Mouse (Mus musculus) right cerebral cortex, postnatal 25 days (tissue): Measurements from ENCODE around the gene Naa40.

ENCODE experiments used
- DNase-seq: peaks from one replicate; pipeline ENCODE4 v3.0.0; 2022

Gene Naa40

GRCm38 (mm10) chr19:7240782-7241690 is at the start of gene Naa40:
Gene Naa40 (minus strand): TSS chr19:7241183.
- peak; percentile 94 for DNase-seq

GRCm38 (mm10) chr19:7289767-7290166 is 48.8 kb upstream of the Naa40 start:
- DNase-seq: no peak

DNA sequence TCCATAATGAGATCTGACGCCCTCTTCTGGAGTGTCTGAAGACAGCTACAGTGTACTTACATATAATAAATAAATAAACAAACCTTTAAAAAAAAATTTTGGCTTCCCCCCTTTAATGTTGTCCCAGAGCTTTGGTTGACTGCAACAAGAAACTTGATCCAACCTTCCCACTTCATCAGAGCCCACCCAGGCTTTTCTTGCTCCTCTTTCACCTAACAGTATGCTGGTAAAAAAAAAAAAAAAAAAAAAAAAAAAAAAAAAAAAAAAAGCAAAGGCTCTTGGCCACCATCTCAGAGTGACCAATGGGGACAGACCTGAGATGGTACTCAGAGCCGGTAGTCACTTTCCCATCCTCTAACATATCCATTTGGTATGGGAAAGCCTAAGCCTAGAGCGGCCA is 47.3 kb upstream of the Naa40 start:
- no peak for DNase-seq

DNA sequence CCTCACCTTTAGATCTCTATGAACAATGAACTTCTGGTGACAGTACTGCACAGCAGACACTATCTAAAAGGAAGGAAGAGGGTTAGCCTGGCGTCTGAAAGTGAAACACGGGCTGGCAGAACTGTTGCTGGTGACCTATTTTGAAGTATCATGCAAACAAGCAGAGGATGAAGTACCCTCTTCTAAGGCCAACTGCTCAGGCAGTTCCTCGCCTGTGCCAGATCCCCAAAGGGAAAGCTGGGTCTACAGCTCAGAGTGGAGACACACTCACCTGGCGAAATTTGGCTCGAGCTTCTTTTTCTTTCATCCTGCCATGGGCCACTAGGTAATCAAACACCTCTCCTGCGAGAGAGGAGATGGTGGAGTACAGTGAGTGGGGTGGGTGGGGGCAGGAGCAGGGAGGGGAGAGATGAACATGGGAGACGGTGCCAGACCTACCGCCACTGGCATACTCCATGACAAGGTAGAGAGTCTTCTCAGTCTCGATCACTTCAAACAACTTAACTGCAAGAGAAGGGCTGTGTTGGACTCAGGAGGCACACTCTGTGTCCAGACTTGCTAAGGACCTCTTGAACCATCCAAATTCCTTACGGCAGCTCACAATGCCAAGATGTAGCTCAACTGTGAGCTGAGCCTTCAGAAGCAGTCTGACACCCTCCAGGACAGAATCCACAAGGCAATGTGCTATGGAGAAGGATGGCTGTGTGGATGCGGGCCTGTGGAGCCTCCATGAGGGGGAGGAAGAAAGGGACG is 45.8 kb upstream of the Naa40 start:
- DNase-seq: no peak

DNA sequence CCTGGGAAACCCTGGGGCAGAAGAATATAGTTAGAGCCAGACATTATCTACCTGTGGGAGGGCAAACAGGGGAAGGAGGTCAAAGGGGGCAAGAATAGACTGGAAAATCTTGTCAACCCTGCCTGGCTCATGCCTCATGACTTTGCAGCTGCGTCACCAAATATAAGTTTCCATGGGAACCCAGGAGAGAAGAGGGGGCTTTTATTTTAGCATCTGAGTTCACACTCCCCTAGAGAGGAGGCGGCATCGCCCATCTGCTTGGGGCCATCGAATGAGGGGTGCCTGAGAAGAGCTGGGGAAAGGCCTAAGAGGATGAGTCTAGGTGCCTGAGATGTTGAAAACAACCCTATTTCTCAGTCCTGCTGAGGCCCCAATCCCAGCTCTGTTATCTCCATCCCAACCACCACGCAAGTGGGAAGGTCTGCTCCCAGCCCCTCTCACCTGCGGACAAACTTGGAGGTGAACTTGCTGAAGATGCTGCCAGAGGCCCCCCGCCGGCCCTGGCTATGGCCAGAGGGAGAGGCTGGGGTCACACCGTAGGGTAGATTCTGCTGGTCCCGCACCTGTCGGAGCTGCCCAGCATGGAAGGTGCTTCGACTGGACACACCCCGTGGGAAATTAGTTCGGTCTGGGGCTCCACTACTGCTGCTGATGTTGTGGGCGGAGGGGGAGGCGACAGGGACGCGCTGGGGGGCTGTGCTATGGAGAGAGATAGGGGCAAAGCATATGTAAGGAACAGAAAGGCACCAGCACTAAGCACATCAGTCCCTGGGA is 39.8 kb upstream of the Naa40 start:
- DNase-seq: peak; percentile 83

GRCm38 (mm10) chr19:7279114-7279513 is 38.1 kb upstream of the Naa40 start:
- peak; percentile 23 for DNase-seq

DNA sequence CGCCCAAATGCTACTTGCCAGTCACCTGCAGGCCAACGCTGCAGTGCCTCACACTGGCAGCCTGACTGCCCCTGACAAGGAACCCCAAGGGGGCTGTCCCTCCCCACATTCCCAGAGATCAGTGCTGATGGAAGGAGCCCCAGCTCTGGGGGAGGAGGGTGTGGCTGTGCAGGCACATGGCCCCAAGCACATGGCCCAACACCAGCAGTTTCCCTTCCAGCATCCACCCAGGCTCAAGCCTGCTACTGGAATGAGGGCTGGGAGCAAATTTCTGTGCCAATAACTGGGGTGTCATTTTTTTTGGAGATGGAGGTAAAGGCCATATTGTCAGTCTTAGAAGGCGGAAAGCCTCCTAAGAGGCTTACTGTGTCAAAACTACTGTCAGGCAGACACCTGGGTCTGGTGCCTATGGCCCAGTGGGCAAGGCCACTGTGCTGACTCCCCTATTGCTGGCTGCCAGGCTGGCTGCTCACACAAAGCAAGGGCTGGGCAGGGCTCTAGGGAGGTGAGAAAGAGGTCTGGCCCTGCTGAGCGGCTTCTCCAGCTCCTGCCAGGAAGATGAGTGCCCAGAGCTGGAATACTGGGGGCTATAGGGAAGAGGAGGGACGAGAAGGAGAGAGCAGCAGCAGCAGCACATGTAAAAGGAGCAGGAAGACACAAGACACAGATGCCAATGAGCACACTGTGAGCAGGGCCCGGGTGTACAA is 37.4 kb upstream of the Naa40 start:
- DNase-seq: peak; percentile 17

DNA sequence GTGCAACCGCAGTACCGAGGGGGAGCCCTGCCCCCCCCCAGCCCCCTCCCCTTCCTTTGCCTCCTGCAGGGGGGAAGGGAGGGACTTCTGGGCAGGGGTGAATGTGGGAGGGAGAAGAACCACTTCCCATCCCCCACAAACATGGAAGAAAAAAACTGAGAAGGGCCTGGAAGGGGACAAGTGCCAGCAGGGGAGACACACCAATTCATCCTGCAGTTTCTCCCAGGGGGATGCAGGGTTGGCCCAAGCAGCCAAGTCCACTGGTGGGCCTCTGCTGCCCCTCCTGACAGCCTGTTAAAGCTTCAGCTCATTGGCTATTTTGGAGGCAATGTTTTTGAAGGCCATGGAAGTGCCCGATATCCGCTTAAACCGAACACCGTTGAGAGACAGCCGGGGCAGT is 35.8 kb upstream of the Naa40 start:
- no peak for DNase-seq

DNA sequence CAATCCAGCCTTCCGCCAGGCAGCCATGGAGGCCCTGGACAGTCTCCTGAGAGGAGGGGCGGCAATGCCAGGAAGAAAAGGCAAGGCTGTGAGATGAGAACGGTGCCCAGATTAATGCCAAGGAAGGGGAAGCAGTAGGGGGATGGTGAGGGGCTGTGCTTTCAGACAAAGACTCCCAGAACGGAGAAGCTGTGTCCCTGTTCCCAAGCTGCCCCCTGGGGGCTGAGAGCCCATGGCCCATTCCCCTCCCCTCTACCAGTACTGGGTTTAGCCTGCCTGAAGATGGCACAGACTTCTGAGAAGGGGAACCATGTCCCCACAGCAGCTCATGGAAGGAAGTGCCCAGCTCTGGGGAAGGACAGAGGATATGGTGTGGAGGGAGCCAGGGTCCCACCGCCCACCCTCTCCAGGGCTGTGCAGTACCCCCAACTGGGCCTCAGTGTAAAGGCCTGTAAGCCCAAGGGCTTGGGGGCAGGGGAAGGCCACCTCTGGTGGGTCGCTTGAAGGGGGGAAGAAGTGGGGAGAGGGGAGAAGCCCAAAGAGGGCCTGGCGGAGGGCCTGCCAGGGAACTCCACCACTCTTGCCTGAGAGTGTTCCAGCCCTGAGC is 35.2 kb upstream of the Naa40 start:
- no peak for DNase-seq

GRCm38 (mm10) chr19:7275131-7275789 is 34.3 kb upstream of the Naa40 start:
- no peak for DNase-seq

DNA sequence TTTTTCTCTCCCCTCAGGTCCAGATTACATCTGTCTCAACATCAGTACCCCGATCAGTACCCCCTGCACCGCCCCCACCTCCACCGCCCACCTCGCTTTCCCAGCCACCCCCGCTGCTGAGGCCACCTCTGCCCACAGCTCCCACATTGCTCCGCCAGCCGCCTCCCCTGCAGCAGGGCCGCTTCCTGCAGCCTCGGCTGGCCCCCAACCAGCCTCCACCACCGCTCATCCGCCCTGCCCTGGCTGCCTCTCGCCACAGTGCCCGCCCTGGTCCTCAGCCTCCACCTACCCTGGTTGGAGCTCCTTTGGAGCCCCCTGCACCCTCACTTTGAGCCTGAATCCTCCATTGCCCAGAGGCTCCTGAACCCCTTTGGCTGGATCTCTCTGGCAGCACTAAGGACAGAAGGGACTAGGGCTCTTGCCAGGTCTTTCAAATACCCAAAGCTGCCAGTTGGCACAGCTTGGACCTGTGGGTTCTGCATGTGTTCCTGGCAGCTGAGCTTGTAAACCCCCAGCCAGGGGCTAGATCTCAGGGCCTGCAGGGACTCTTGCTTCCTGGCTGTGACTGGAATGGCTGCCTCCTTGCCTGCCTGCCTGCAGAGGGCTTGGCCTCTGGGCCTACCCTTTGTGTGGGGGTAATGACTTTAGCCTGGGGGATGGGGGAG is 33.5 kb upstream of the Naa40 start:
- DNase-seq: peak; percentile 36

- DNase-seq: no peak
These were observed 32.5 kb upstream of the Naa40 start for GRCm38 (mm10) chr19:7273486-7273885.

DNA sequence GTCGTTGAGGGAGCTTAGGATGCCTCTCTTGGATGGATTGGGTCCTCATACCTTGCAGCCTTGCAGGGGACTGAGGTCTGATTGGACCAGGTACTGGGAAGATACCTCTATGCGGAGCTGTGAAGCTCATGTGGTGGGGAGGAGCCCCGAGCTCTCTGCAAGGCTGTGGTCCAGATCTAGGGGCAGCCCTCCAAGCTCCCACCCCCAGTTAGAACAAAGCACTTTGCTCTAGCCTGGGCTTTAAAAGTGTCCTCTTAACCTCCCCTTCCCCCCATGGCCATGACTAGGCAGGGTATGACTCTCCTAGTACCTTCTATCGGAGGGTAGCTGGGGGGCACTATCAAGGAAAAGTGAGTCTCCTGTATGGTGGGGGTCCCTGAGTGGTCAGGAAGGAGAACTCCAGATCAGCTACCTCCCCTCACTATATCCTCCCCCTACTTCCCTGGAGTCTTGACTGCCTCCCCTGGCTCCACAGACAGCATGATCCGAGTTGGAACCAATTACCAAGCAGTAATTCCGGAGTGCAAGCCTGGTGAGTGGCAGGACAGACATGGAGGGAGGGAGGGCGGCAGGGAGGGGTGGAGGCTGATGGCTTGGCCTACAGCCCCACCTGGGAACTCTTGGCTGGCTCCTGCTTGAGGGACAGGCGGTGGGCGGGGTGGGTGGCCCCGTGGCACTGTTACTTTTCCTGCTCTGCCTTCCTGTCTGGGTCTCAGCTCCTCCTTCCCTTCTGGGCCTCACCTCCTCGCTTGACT is 28.5 kb upstream of the Naa40 start:
- no peak for DNase-seq

- DNase-seq: peak; percentile 59
These were observed 27.7 kb upstream of the Naa40 start for GRCm38 (mm10) chr19:7268722-7269090.

DNA sequence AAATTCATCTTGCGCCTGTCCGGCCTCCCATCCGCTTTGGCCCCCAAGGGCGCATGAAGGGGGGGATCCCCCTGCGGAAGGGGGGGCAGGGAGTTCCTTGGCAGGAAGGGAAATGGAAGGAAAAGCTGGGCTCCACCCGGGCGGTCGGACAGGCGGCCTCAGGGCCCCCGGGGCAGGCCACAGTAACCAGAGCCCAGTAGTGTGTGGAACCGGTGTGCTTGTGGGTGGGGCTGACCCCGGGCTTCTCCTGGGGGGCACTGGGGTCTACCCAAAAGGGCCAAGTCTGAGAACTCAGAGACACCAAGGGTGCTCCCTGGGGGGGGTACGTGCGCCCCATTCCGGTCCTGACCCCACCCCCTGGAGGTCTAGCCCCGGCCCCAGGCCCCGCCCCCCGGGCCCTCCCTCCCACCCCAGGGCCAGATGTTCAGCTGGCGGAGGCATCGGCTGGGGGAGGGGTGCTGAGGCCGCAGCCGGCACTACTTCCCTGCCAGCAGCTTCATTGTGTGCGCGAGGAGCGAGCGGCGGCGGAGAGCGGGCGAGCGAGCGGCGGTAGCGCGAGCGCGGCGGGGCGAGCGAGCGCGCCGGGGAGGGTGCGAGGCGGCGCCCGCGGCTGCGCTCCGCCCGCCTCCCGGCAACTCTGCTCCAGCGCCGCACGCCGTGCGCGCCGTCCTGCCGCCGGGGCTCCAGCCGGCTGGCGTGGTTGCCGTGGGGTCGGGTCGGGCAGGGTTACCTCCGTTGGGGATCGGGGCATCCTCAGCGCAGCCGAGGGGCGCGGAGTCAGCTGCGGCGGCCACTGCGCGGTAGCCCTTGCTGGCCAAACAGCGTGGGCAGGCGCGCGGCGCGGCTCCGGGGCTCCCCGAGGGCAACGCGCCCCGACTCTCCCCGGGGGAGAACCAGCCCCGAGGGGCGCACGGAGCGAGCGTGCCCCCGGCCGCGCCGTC is 27.1 kb upstream of the Naa40 start:
- peak; percentile 78 for DNase-seq

DNA sequence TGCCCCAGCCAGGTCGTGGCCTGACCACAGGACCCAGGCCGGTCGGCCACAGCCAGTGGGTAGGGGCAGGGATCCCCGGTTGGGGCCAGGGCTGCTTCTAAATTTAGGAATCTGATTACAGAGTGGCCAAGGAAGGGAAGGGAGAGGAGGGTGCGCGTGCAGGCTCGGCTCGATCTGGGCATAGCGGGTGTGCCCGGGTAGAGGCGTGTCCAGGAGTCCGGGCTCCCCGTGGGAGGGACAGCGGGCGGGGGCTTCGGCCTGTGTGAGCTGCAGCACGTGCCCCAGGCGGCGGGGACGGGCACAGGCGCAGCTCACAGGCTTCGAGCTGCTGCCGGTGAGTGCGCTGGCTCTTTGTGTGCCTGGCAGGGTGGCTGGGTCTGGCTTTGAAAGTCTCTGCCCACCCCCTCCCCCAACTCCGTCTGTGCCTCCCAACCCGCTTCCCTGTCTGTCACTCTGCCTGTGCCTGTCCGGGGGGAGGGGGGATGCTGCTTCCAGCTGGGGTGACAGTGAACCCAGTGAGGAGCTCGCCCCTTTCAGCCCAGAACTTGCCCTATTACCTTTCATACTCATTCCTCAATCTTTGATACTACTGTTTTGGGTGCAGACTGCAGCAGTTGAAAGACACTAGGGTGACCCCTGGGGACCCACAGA is 26.2 kb upstream of the Naa40 start, which contains the start of gene Rcor2:
Rcor2 (plus strand) TSS at position 235 of the 651 bp plus-strand sequence.
- peak; percentile 61 for DNase-seq

DNA sequence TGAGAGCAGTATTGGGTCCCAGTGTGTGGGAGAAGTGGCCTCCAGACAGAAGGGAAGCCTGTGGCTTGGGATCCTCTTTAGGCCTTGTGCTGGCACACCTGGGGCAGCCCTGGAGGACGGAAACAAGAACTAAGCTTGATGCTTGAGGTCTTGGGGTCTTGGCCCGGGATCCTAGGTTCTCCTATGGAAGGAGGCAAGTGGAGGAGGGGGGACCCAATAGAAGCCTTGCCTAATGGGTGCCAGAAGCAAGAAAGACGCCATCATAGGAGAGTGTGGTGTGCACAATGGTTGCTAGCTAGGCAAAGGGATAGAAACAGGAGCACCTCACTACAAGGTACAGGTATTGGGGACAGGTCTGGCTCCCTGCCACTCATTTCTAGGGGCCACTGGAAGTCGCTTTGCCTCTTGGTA is 25.4 kb upstream of the Naa40 start:
- DNase-seq: no peak

GRCm38 (mm10) chr19:7265478-7266191 is 24.7 kb upstream of the Naa40 start:
- DNase-seq: no peak
